Mouse (Mus musculus) liver, embryonic 11.5 days (tissue): ENCODE data around the gene Uba52. TPM values are rescaled to one million over a fixed set of nuclear protein-coding genes. Genes with fewer than 3 reads are reported as not detected.
"Not testable (repeated sequence)": the region's sequence is repeated elsewhere in the genome, so short reads cannot be mapped to it uniquely, and the experiment has no call there.

Experiments
- ATAC-seq: fragments of 200-750 bp; cut with Nextera tagmentation; replicated peaks from 2 replicates; pipeline ENCODE4 v1.8.0; 2017; ENCODE audit warnings: moderate number of reproducible peaks, mild to moderate bottlenecking, moderate TSS enrichment, moderate library complexity; ENCODE audit not compliant: low FRiP score
- DNase-seq: peaks from one replicate; pipeline ENCODE4 v3.0.0-alpha.2; 2017; ENCODE audit warnings: low spot score
- H3K27ac ChIP-seq: fragments of 300-500 bp; sonication (generic); 2 replicates; pipeline ENCODE4 v1.5.1; 2014; ENCODE audit warnings: mild to moderate bottlenecking, low read depth, low read length, control low read depth
- H3K27me3 ChIP-seq: fragments of 300-500 bp; sonication (generic); replicated peaks from 2 replicates; pipeline ENCODE4 v1.6.1; 2014; ENCODE audit warnings: low read length, mixed read lengths; ENCODE audit not compliant: control insufficient read depth, insufficient read depth
- H3K36me3 ChIP-seq: fragments of 300-500 bp; sonication (generic); 2 replicates; pipeline ENCODE4 v1.6.1; 2014; ENCODE audit warnings: mild to moderate bottlenecking, low read length, moderate library complexity, mixed read lengths; ENCODE audit not compliant: control insufficient read depth, insufficient read depth
- H3K4me1 ChIP-seq: fragments of 300-500 bp; sonication (generic); replicated peaks from 2 replicates; pipeline ENCODE4 v1.6.1; 2014; ENCODE audit warnings: low read length, mixed read lengths; ENCODE audit not compliant: control insufficient read depth, insufficient read depth
- H3K4me2 ChIP-seq: fragments of 300-500 bp; sonication (generic); 2 replicates; pipeline ENCODE4 v1.6.1; 2014; ENCODE audit warnings: mild to moderate bottlenecking, control low read depth, moderate library complexity
- H3K4me3 ChIP-seq: fragments of 300-500 bp; sonication (generic); 2 replicates; pipeline ENCODE4 v1.5.1; 2014; ENCODE audit warnings: low read depth, low read length, control low read depth
- H3K9ac ChIP-seq: fragments of 300-500 bp; sonication (generic); 2 replicates; pipeline ENCODE4 v1.6.1; 2014; ENCODE audit warnings: low read depth, low read length, control low read depth
- H3K9me3 ChIP-seq: fragments of 300-500 bp; sonication (generic); 2 replicates; pipeline ENCODE4 v1.6.1; 2016; ENCODE audit warnings: low read length, inconsistent platforms, mixed read lengths; ENCODE audit not compliant: control insufficient read depth
- WGBS: fragments of 180-500 bp; shearing (Covaris S2); extraction: QIAGEN DNeasy Blood & Tissue Kit; methylation state at CpG from one replicate; pipeline ENCODE4 v1.1.7; 2014; 5-methylcytosine and 5-hydroxymethylcytosine counted together
- polyA plus RNA-seq: library from polyadenylated mRNA; unstranded; fragments of >200 nt; fragmentation: Nextera tagmentation; extraction: Ambion mirVana; gene quantifications from 2 replicates; pipeline ENCODE4 v1.2.1, GENCODE M21; 2014

Uba52 gene
- polyA plus RNA-seq, 1 experiment from 2014 or later = 1,077 TPM

- H3K9ac ChIP-seq = peak overlapping the region; percentile 100; the same call in 1 of the 2 replicates
- no peak for ATAC-seq
- H3K9me3 ChIP-seq = no peaks in the 10 kb centered on the region
- WGBS = 79% methylated on average over 11 of the region's 11 CpGs
- H3K4me2 ChIP-seq = peak overlapping the region; percentile 85
- H3K27me3 ChIP-seq = no peaks in the 10 kb centered on the region
- H3K4me3 ChIP-seq = peak overlapping the region; percentile 99; the same call in 1 of the 2 replicates
- no peak for DNase-seq
- peaks cover 20% of the 10 kb centered on the region for H3K4me1 ChIP-seq
- peaks cover 38% of the 10 kb centered on the region for H3K36me3 ChIP-seq
- peak overlapping the region; percentile 62 for H3K27ac ChIP-seq
These were observed 1.8 kb upstream of the Uba52 start for GRCm38 (mm10) chr8:70512253-70512903.

DNA sequence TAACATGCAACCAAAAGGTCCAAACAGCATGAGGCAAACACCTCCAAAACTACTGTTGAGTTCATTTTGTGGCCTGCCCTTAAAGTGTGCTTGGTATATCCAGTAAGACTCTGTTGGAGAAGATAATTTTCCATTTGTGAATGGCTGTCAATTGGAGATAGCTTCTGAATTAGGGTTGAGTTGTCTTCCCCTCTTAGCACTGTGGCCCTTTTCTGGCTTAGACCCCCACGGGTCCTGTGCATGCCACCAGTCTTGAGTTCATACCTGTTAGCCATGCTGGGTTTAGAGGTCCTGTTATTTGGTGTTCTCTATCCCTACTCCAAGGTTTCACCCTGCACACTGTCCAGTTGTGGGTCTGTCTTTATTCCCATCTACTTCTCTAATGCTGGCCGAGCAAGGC is 1.2 kb upstream of the Uba52 start:
- WGBS = 85% methylated on average over 2 of the region's 2 CpGs

DNA sequence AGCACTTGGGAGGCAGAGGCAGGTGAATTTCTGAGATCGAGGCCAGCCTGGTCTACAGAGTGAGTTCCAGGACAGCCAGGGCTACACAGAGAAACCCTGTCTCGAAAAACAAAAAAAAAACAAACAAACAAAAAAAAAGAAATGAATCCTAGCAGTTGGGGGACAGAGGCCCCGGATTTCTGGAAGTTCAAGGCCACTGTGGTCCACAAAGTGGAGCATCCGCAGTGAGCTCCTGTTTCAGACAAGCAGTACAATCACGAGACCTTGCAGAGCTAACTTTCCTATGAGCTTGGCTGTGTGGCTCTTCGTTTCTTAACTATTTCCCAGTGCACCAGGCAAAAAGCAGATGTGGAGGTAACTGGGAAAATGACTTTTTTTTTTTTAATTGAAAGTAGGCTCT is 573 bp upstream of the Uba52 start:
- Histone ChIP-seq H3K4me2 (peak overlapping the region; percentile 85), H3K27ac (peak overlapping the region; percentile 97), H3K36me3 (peaks cover 36% of the 10 kb centered on the region), H3K4me3 (peak overlapping the region; percentile 99), H3K4me1 (peaks cover 20% of the 10 kb centered on the region), H3K9ac (peak overlapping the region; percentile 100)
- DNase-seq, H3K27me3 ChIP-seq, ATAC-seq, H3K9me3 ChIP-seq: not testable (repeated sequence)
- 48% methylated on average over 6 of the region's 6 CpGs for WGBS

More for the DNA sequence above, 1.2 kb upstream of the Uba52 start:
- Histone ChIP-seq H3K4me3 (peak overlapping the region; percentile 99), H3K4me2 (peak overlapping the region; percentile 85), H3K36me3 (peaks cover 38% of the 10 kb centered on the region), H3K27me3 (no peaks in the 10 kb centered on the region), H3K9ac (peak overlapping the region; percentile 100), H3K27ac (peak overlapping the region; percentile 62), H3K9me3 (no peaks in the 10 kb centered on the region), H3K4me1 (peaks cover 20% of the 10 kb centered on the region)
- no peak for DNase-seq
- ATAC-seq = no peak

GRCm38 (mm10) chr8:70509281-70509952 is 1.2 kb downstream of the Uba52 start:
- Histone ChIP-seq H3K27ac (peak overlapping the region; percentile 97), H3K4me1 (peaks cover 27% of the 10 kb centered on the region), H3K9ac (peak overlapping the region; percentile 100), H3K4me2 (peak overlapping the region; percentile 85), H3K36me3 (peaks cover 32% of the 10 kb centered on the region), H3K9me3 (no peaks in the 10 kb centered on the region), H3K4me3 (peak overlapping the region; percentile 99), H3K27me3 (no peaks in the 10 kb centered on the region)
- WGBS = 4% methylated on average over 25 of the region's 25 CpGs
- ATAC-seq = no peak
- DNase-seq = peak; percentile 39

GRCm38 (mm10) chr8:70507027-70507393 is 3.6 kb downstream of the Uba52 start:
- Histone ChIP-seq H3K4me3 (peak overlapping the region; percentile 73), H3K4me1 (peaks cover 35% of the 10 kb centered on the region), H3K9ac (0 out of 2 replicates have a peak overlapping the region, but pooled peaks have one; percentile 91), H3K36me3 (peaks cover 22% of the 10 kb centered on the region), H3K27me3 (peaks cover 16% of the 10 kb centered on the region), H3K27ac (peak overlapping the region; percentile 95), H3K4me2 (peak overlapping the region; percentile 77), H3K9me3 (no peaks in the 10 kb centered on the region)
- no peak for ATAC-seq
- 56% methylated on average over 5 of the region's 5 CpGs for WGBS
- no peak for DNase-seq

DNA sequence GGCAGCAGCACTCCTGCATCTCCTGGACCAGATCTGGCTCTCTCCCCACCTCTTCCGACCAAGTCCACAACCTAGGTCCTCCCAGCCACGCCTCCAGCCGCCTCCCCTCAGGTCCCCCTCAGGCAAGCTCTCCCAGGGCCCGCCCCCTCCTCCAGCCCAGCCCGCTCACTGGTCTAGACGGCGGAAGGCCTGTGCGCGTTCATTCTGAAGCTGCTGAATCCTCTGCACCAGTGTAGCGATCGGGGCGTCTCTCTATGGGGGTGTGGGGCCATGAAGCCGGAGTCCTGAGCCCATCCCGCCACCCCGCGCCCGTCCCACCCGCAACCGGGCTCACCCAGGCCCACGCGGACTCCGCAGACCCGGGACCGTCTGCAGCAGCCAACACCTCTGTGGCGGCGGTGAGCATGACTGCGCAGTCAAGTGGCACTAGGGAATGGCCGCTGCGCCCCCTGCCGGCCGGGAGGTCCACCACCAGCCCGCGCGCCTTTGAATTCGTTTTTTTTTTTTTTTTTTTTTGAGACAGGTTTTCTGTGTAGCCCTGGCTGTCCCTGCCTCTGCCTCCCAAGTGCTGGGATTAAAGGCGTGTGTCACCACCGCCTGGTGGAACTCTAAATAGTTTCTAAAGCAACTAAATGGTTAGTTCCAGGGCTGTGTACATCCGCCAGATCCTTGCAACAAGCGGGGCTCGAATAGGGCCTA is 4.1 kb downstream of the Uba52 start, which contains the start of gene Rex1bd:
Gene Rex1bd (minus strand): TSS at position 425 of the 699 bp plus-strand sequence.
- ATAC-seq (peak; percentile 84), DNase-seq (peak; percentile 99)
- no peaks in the 10 kb centered on the region for H3K9me3 ChIP-seq
- H3K27ac ChIP-seq = peak within 1 kb of the TSS; percentile 95
- peak within 1 kb of the TSS; percentile 85 for H3K4me2 ChIP-seq
- H3K36me3 ChIP-seq = peaks cover 20% of the 10 kb centered on the region
- peak within 1 kb of the TSS; percentile 73 for H3K4me3 ChIP-seq
- H3K9ac ChIP-seq = peak within 1 kb of the TSS; percentile 91
- WGBS = 2% methylated on average over 40 of the region's 40 CpGs
- peaks cover 35% of the 10 kb centered on the region for H3K4me1 ChIP-seq
- peaks cover 21% of the 10 kb centered on the region for H3K27me3 ChIP-seq

DNA sequence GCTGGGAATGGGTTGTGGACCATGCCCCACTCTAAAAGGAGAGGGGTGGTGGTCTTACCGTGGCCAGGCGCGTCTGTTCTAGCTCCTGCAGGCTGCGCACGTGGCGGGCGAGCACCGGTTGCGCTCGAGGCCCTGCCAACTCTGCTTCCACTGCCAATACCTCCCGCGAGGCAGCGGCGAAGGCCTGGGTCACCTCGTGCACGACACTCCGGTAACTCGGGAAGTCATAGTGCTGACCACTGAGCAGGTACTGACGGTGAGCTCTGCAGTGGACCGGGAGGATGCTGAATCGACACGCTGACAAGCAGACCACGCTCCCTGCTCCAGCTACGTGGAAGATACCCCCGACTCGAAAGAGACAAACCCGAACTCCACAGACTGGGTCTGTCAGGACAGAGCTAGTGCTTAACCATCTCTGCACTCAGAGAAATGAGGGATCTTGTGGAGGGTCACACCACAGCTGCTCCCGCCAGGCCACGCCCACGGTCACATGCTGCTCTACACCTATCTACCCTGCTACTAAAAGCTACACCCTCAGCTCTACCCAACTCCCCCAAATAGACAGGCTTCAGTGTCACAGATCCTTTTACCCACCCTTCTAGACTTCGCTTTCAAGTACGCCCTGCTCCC is 4.8 kb downstream of the Uba52 start:
- 39% methylated on average over 32 of the region's 32 CpGs for WGBS
- no peaks in the 10 kb centered on the region for H3K9me3 ChIP-seq
- DNase-seq (no peak), ATAC-seq (peak; percentile 26)
- H3K36me3 ChIP-seq = peaks cover 20% of the 10 kb centered on the region
- H3K27ac ChIP-seq = peak overlapping the region; percentile 95; the same call in 1 of the 2 replicates
- H3K9ac ChIP-seq = peak overlapping the region; percentile 91
- peaks cover 27% of the 10 kb centered on the region for H3K27me3 ChIP-seq
- peaks cover 39% of the 10 kb centered on the region for H3K4me1 ChIP-seq
- H3K4me2 ChIP-seq = peak overlapping the region; percentile 77
- H3K4me3 ChIP-seq = peak overlapping the region; percentile 73

GRCm38 (mm10) chr8:70504851-70505250 is 5.8 kb downstream of the Uba52 start:
- Histone ChIP-seq H3K4me3 (no peak overlapping the region), H3K4me2 (no peak overlapping the region), H3K4me1 (peaks cover 47% of the 10 kb centered on the region), H3K27ac (no peak overlapping the region), H3K9me3 (no peaks in the 10 kb centered on the region), H3K27me3 (peaks cover 35% of the 10 kb centered on the region), H3K9ac (no peak overlapping the region), H3K36me3 (peaks cover 20% of the 10 kb centered on the region)
- peak; percentile 75 for DNase-seq
- no peak for ATAC-seq
- 69% methylated on average over 3 of the region's 3 CpGs for WGBS
